Mouse (Mus musculus) neural tube, postnatal 0 days (tissue): ENCODE data around the gene Tlnrd1. TPM values are rescaled to one million over a fixed set of nuclear protein-coding genes. Genes with fewer than 3 reads are reported as not detected.

Source experiments
- polyA plus RNA-seq: library from polyadenylated mRNA; unstranded; fragments of >200 nt; fragmentation: Nextera tagmentation; extraction: Ambion mirVana; gene quantifications from 2 replicates; pipeline ENCODE4 v1.2.1, GENCODE M21; 2015

Tlnrd1 gene
- polyA plus RNA-seq: 11.5 and 13.4 TPM in 2 replicates

GRCm38 (mm10) chr7:83884021-83884658, at the start of gene Tlnrd1, which contains the start of gene Mesd:
Tlnrd1 (minus strand) TSS chr7:83884305.
Mesd (plus strand) TSS chr7:83884466.

Other genes with a start within 250 kb of the Tlnrd1 start
- gene Il16, start 138.6 kb downstream of the Tlnrd1 start, polyA plus RNA-seq: 1.6 TPM in 2 replicates
- 1.7 and 2.2 TPM in 2 replicates for gene Cfap161, start 89.4 kb downstream of the Tlnrd1 start, polyA plus RNA-seq
- 85.1 and 91.4 TPM in 2 replicates for gene Mesd, start 161 bp upstream of the Tlnrd1 start, polyA plus RNA-seq
- gene Cemip, start 202.2 kb upstream of the Tlnrd1 start, polyA plus RNA-seq: 0.83 and 1.2 TPM in 2 replicates